Comparison of ENCODE assay signal across 32 mouse cellular contexts in genomic region chr8:124878141-124878540, GRCm38 (mm10).
"Had no signal": no experiment of that assay in that cellular context is flagged by ENCODE, and none has a peak within 500 bp of the region (broad histone marks: within the 10 kb centered on the region; RNA-seq: fewer than 3 reads in every experiment).

No protein-coding gene starts in this region.

- H3K9ac ChIP-seq: limb, embryonic 12.5 days; limb, embryonic 13.5 days; limb, embryonic 15.5 days; liver, embryonic 12.5 days; liver, embryonic 13.5 days; liver, embryonic 14.5 days; liver, embryonic 15.5 days; liver, postnatal 0 days; lung, embryonic 14.5 days; lung, embryonic 15.5 days; midbrain, embryonic 12.5 days; midbrain, embryonic 13.5 days; midbrain, embryonic 15.5 days; neural tube, embryonic 12.5 days had no signal

- DNase-seq: left cerebral cortex, postnatal 4 days; liver; liver, embryonic 13.5 days; liver, postnatal 0 days; lung, adult 18-20 months; lung, adult 2 months; lung, embryonic 14.5 days; lung, postnatal 10 days; lung, postnatal 14 days; lung, postnatal 36 days; lung, postnatal 4 days; midbrain, embryonic 14.5 days had no signal

- H3K27me3 ChIP-seq: limb, embryonic 12.5 days; limb, embryonic 13.5 days; limb, embryonic 15.5 days; liver, embryonic 12.5 days; liver, embryonic 13.5 days; liver, embryonic 15.5 days; lung, embryonic 15.5 days; megakaryocyte, embryonic 14.5 days; midbrain, embryonic 12.5 days; midbrain, embryonic 13.5 days; midbrain, embryonic 15.5 days; neural tube, embryonic 12.5 days had no signal

- H3K9me3 ChIP-seq: limb, embryonic 10.5 days; limb, embryonic 12.5 days; limb, embryonic 13.5 days; limb, embryonic 15.5 days; liver, embryonic 12.5 days; liver, embryonic 13.5 days; liver, embryonic 15.5 days; lung, embryonic 15.5 days; megakaryocyte, embryonic 14.5 days; midbrain, embryonic 10.5 days; midbrain, embryonic 12.5 days; midbrain, embryonic 13.5 days; midbrain, embryonic 15.5 days; neural tube, embryonic 12.5 days had no signal

- ATAC-seq: liver, embryonic 12.5 days; lung, postnatal 0 days; midbrain, embryonic 13.5 days; midbrain, embryonic 15.5 days; midbrain, embryonic 16.5 days had no signal

- H3K4me3 ChIP-seq: limb, embryonic 10.5 days; limb, embryonic 12.5 days; limb, embryonic 13.5 days; limb, embryonic 15.5 days; liver, embryonic 12.5 days; liver, embryonic 13.5 days; liver, embryonic 15.5 days; lung, embryonic 15.5 days; megakaryocyte, embryonic 14.5 days; midbrain, embryonic 10.5 days; midbrain, embryonic 12.5 days; midbrain, embryonic 13.5 days; midbrain, embryonic 15.5 days; myocyte; neural tube, embryonic 12.5 days had no signal

- H3K4me2 ChIP-seq: limb, embryonic 12.5 days; limb, embryonic 13.5 days; limb, embryonic 15.5 days; liver, embryonic 11.5 days; liver, embryonic 12.5 days; liver, embryonic 13.5 days; liver, embryonic 15.5 days; lung, embryonic 14.5 days; lung, embryonic 15.5 days; midbrain, embryonic 11.5 days; midbrain, embryonic 12.5 days; midbrain, embryonic 13.5 days; midbrain, embryonic 15.5 days; neural tube, embryonic 12.5 days had no signal

- H3K27ac ChIP-seq: limb, embryonic 10.5 days; limb, embryonic 12.5 days; limb, embryonic 13.5 days; limb, embryonic 15.5 days; liver, embryonic 12.5 days; liver, embryonic 13.5 days; liver, embryonic 14.5 days; liver, embryonic 15.5 days; lung, embryonic 15.5 days; macrophage; midbrain, embryonic 10.5 days; midbrain, embryonic 12.5 days; midbrain, embryonic 13.5 days; midbrain, embryonic 15.5 days; neural tube, embryonic 12.5 days had no signal

- H3K4me1 ChIP-seq: limb, embryonic 10.5 days; limb, embryonic 12.5 days; limb, embryonic 13.5 days; limb, embryonic 15.5 days; lung, embryonic 15.5 days; midbrain, embryonic 10.5 days; midbrain, embryonic 12.5 days; midbrain, embryonic 13.5 days; midbrain, embryonic 15.5 days; neural tube, embryonic 12.5 days had no signal
